Mouse (Mus musculus) yolk sac, embryonic 10.5 days (tissue): Measurements from ENCODE around the gene Jmjd1c.
"Not testable (repeated sequence)": the region's sequence is repeated elsewhere in the genome, so short reads cannot be mapped to it uniquely, and the experiment has no call there.

Experiments
- DNase-seq: peaks from one replicate; pipeline ENCODE4 v3.0.0-alpha.2; 2017; ENCODE audit warnings: low spot score

Jmjd1c gene

DNA sequence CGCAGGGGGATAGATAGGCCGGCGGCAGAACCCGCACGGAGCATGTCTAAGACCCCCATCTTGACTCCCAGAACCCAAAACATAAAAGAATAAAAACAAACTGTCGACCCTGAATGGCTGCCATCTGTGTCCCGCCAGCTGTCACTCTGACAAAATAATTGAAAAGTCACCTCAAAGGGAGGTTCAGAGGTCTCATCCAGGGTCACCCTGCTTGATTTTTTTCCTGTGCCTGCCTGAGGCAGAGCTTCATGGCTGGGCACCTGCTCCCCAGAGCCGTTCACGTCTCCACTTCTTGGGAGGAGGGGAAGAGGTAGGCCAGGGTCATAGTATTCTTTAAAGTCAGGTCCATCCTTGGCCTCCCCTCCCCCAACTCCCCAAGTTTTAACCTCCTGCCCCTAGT is 8.6 kb downstream of the Jmjd1c start:
- no peak for DNase-seq

GRCm38 (mm10) chr10:67105331-67106217 is 9.6 kb downstream of the Jmjd1c start:
- no peak for DNase-seq

DNA sequence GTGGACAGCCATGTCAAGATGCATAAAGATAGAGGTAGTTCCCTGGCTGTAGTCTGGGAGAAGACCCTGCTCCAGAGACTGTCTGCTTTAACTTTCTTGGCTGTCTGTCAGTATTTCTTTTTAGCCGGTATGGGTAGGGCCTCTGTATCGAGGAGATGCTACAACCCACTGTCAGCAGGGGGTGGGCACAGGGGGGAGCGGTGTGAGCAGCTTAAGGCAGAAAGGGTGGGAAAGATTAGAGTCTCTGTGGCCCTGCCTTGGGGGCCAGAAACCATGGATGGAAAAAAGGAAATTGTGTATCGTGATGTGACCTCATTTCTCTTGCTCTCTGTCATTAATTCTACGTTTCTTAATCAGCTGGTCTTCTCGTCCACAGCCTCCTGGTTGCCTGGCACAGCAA is 10.5 kb downstream of the Jmjd1c start:
- DNase-seq: no peak

DNA sequence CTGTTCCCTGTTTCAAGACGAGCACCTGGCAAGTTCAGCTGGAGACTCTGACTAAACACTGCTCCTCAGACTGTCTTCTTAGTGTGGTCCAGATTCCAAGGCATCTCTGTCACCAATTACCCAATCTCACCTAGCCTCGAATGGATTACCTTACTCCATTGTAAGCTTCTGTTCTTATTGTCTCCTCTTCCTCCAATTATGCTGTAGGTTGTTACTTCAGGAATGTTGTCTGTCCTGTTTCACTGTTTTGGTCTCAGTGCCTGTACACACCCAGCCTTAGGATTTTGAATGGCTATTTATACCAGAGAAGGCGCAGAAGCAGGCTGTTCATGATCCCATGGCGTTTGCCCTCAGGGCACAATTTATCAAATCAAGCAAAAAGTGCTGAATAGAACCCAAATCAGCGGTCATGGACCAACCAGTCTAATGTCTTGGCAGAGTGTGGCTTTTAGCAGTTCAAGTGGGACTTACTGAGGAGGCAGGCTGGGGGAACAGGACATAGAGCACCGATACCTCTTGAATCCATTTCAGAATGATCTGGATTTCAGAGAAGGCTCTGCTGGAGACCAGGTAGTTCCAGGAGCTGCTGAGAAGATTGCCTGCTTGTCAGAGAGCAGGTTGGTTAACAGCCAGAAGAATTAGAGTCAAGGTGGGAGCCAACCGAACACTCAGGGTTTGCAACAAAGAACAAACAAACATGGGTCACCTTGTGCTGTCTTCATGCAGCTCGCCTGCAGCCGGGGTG is 11.3 kb downstream of the Jmjd1c start:
- DNase-seq: no peak

DNA sequence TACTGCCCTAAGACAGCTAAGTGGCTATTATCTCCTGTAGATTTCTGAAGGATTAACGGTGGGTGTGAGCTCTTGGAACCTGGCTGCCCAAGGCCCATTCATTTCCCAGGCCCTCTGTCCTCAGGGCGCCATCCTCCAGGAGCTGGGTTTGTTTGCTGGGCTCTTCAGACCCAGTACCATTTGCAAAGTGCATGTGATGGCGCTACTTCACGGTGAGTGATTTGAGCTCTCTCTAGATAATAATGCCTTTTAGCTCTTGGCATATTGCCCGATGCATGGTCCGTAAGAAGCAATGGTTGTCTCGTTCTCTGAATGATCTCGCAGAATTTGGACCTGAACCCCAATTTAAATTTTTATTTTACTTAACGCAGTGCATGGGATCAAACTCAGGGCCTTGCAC is 12.2 kb downstream of the Jmjd1c start:
- no peak for DNase-seq

DNA sequence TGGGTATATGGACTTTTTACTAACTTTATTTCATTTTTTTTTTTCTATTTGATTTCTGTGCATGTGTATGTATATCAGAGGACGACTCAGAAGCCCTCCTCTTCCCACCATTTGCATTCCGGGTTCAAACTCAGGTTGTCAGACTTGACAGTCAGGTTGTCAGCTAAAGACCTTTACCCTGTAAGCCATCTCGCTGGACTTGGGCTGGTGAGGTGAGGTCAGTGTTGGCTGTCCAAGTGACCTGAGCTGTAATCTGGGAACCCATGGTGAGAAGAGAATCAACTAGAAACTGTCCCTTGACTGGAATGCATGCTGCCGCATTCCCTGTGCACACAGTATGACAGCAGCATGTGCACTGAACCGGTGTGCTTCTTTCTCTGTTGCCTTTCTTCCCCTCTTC is 13.7 kb downstream of the Jmjd1c start:
- DNase-seq: peak; percentile 57

GRCm38 (mm10) chr10:67111044-67111798 is 15.3 kb downstream of the Jmjd1c start:
- DNase-seq: no peak

GRCm38 (mm10) chr10:67111799-67112177 is 15.9 kb downstream of the Jmjd1c start:
- DNase-seq: no peak

- not testable (repeated sequence) for DNase-seq
Measured at GRCm38 (mm10) chr10:67112967-67113366, 17.0 kb downstream of the Jmjd1c start.

DNA sequence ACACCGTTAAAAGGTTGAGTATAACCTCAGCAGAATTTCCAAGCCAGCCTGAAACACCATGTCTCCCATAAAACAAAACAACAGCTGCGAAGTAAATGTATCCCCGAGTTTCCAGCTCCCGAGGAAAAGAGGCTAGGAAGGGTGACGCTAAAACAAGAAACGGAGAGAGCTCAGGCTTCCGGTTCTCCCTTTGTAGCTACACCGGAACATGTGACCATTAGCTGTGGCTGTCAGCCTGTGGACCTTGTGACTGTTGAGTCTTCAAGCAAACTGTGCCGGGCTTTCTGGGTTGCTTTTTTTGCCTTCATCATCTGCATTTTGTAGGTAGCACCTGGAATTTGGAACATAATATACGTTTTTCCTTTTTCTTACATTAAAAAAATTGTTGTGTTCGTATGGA is 17.9 kb downstream of the Jmjd1c start:
- no peak for DNase-seq

GRCm38 (mm10) chr10:67115115-67115514 is 19.2 kb downstream of the Jmjd1c start:
- no peak for DNase-seq

- DNase-seq: no peak
Measured at GRCm38 (mm10) chr10:67115666-67116091, 19.8 kb downstream of the Jmjd1c start.

GRCm38 (mm10) chr10:67116251-67116650 is 20.3 kb downstream of the Jmjd1c start:
- DNase-seq: no peak

GRCm38 (mm10) chr10:67119291-67119690 is 23.4 kb downstream of the Jmjd1c start:
- DNase-seq: no peak

GRCm38 (mm10) chr10:67120180-67120579 is 24.3 kb downstream of the Jmjd1c start:
- DNase-seq: no peak

GRCm38 (mm10) chr10:67120640-67121039 is 24.7 kb downstream of the Jmjd1c start:
- no peak for DNase-seq

GRCm38 (mm10) chr10:67123756-67124155 is 27.8 kb downstream of the Jmjd1c start:
- no peak for DNase-seq

- no peak for DNase-seq
Measured at GRCm38 (mm10) chr10:67124156-67124555, 28.2 kb downstream of the Jmjd1c start.

DNA sequence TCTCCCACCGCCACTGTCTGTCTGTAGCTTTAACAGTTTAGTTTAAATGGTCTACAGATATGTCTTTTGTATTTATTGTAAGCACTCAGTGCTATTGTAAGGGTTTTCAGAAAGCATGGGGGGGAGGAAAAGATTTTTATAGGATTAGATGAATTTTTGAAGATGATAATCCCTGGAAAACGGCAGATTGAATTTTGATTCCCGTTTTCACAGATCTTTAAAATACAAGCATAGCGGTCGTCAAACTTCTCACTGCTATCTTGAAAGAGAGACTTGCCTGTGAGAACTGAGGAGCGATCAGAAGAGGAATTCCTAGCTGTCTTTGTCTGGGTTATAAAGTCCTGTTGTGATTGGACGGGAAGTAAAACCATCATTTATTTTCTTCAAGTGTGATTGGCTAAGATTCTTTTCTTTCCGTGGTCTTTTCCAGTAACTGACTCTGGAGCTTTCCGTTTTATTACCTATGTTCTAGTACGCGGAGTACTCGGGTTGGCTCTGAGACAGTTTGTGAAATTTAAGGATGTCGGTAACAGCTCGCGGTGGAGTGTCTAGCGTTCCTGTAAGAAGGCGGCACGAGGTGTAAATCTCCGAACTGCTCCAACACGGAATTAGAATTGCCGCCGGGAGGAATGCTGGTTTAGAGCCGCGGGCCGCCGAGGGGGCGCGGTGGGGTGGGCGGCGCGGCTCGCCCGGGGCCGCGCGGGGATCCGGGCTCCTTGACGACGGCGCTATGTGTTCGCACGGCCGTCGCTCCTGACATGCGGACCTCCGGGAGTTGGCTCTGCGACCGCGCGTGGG is 30.3 kb downstream of the Jmjd1c start:
- peak; percentile 63 for DNase-seq

GRCm38 (mm10) chr10:67126859-67127758 is 31.2 kb downstream of the Jmjd1c start:
- DNase-seq: peak; percentile 50

- no peak for DNase-seq
Measured at GRCm38 (mm10) chr10:67129531-67129930, 33.6 kb downstream of the Jmjd1c start.
